Mouse (Mus musculus) embryonic facial prominence, embryonic 11.5 days (tissue): ENCODE results near the gene Klf6. TPM values are rescaled to one million over a fixed set of nuclear protein-coding genes. Genes with fewer than 3 reads are reported as not detected.

Experiments
- ATAC-seq: fragments of 200-750 bp; cut with Nextera tagmentation; replicated peaks from 2 replicates; pipeline ENCODE4 v1.8.0; 2017; ENCODE audit warnings: low read depth; ENCODE audit not compliant: insufficient number of reproducible peaks, low FRiP score, low TSS enrichment
- DNase-seq: peaks from one replicate; pipeline ENCODE4 v3.0.0-alpha.2; 2015; ENCODE audit warnings: low spot score
- H3K27ac ChIP-seq: fragments of 300-500 bp; sonication (generic); replicated peaks from 2 replicates; pipeline ENCODE4 v1.5.1; 2014; ENCODE audit warnings: mild to moderate bottlenecking, low read depth, low read length, control low read depth
- H3K27me3 ChIP-seq: fragments of 300-500 bp; sonication (generic); 2 replicates; pipeline ENCODE4 v1.6.1; 2014; ENCODE audit warnings: mild to moderate bottlenecking, low read length, moderate library complexity, mixed read lengths; ENCODE audit not compliant: control insufficient read depth, insufficient read depth
- H3K36me3 ChIP-seq: fragments of 300-500 bp; sonication (generic); replicated peaks from 2 replicates; pipeline ENCODE4 v1.6.1; 2014; ENCODE audit warnings: low read depth, mild to moderate bottlenecking, low read length, moderate library complexity, mixed read lengths; ENCODE audit not compliant: control insufficient read depth, insufficient read depth
- H3K4me1 ChIP-seq: fragments of 300-500 bp; sonication (generic); 2 replicates; pipeline ENCODE4 v1.6.1; 2014; ENCODE audit warnings: low read length, mixed read lengths; ENCODE audit not compliant: control insufficient read depth, insufficient read depth
- H3K4me2 ChIP-seq: fragments of 300-500 bp; sonication (generic); 2 replicates; pipeline ENCODE4 v1.6.1; 2014; ENCODE audit warnings: low read depth, mild to moderate bottlenecking, control low read depth, low read length, moderate library complexity
- H3K4me3 ChIP-seq: fragments of 300-500 bp; sonication (generic); 2 replicates; pipeline ENCODE4 v1.5.1; 2014; ENCODE audit warnings: low read depth, low read length, control low read depth
- H3K9ac ChIP-seq: fragments of 300-500 bp; sonication (generic); replicated peaks from 2 replicates; pipeline ENCODE4 v1.6.1; 2014; ENCODE audit warnings: mild to moderate bottlenecking, control low read depth, low read length
- H3K9me3 ChIP-seq: fragments of 300-500 bp; sonication (generic); replicated peaks from 2 replicates; pipeline ENCODE4 v1.6.1; 2016; ENCODE audit warnings: mild to moderate bottlenecking, low read length, inconsistent platforms, mixed read lengths; ENCODE audit not compliant: control insufficient read depth
- WGBS: fragments of 180-500 bp; shearing (Covaris S2); extraction: QIAGEN DNeasy Blood & Tissue Kit; methylation state at CpG from one replicate; pipeline ENCODE4 v1.1.7; 2014; 5-methylcytosine and 5-hydroxymethylcytosine counted together
- polyA plus RNA-seq: library from polyadenylated mRNA; unstranded; fragments of >200 nt; fragmentation: Nextera tagmentation; extraction: Ambion mirVana; gene quantifications from 2 replicates; pipeline ENCODE4 v1.2.1, GENCODE M21; 2014

Gene Klf6
- polyA plus RNA-seq, 1 experiment from 2014 or later, result 43.6 TPM

- H3K9ac ChIP-seq, result no peak overlapping the region
- no peak overlapping the region for H3K4me2 ChIP-seq
- no peak for ATAC-seq
- H3K4me3 ChIP-seq, result no peak overlapping the region
- no peaks in the 10 kb centered on the region for H3K27me3 ChIP-seq
- no peaks in the 10 kb centered on the region for H3K4me1 ChIP-seq
- H3K36me3 ChIP-seq, result no peaks in the 10 kb centered on the region
- no peaks in the 10 kb centered on the region for H3K9me3 ChIP-seq
- 75% methylated on average over 3 of the region's 3 CpGs for WGBS
- no peak overlapping the region for H3K27ac ChIP-seq
- no peak for DNase-seq
Observed at GRCm38 (mm10) chr13:5894910-5895309, 33.6 kb downstream of the Klf6 start.

GRCm38 (mm10) chr13:5895851-5896250 lies 34.6 kb downstream of the Klf6 start:
- H3K9ac ChIP-seq, result no peak overlapping the region
- no peaks in the 10 kb centered on the region for H3K4me1 ChIP-seq
- H3K27me3 ChIP-seq, result no peaks in the 10 kb centered on the region
- no peak overlapping the region for H3K27ac ChIP-seq
- H3K4me3 ChIP-seq, result no peak overlapping the region
- H3K36me3 ChIP-seq, result no peaks in the 10 kb centered on the region
- no peak for DNase-seq
- H3K4me2 ChIP-seq, result no peak overlapping the region
- 79% methylated on average over 3 of the region's 3 CpGs for WGBS
- H3K9me3 ChIP-seq, result no peaks in the 10 kb centered on the region
- no peak for ATAC-seq

GRCm38 (mm10) chr13:5897176-5897959 lies 36.1 kb downstream of the Klf6 start:
- whole genome bisulfite sequencing, result 68% methylated on average over 14 of the region's 14 CpGs
- ATAC-seq (no peak), DNase-seq (no peak)
- no peak overlapping the region for H3K4me2 ChIP-seq
- no peaks in the 10 kb centered on the region for H3K9me3 ChIP-seq
- no peak overlapping the region for H3K4me3 ChIP-seq
- H3K36me3 ChIP-seq, result no peaks in the 10 kb centered on the region
- H3K27ac ChIP-seq, result no peak overlapping the region
- H3K27me3 ChIP-seq, result no peaks in the 10 kb centered on the region
- H3K9ac ChIP-seq, result no peak overlapping the region
- H3K4me1 ChIP-seq, result no peaks in the 10 kb centered on the region

- Histone ChIP-seq H3K27ac (no peak overlapping the region), H3K36me3 (no peaks in the 10 kb centered on the region), H3K9ac (no peak overlapping the region), H3K4me1 (no peaks in the 10 kb centered on the region), H3K4me2 (no peak overlapping the region), H3K4me3 (no peak overlapping the region), H3K27me3 (no peaks in the 10 kb centered on the region), H3K9me3 (no peaks in the 10 kb centered on the region)
- WGBS, result 70% methylated on average over 1 of the region's 1 CpGs
- no peak for DNase-seq
- ATAC-seq, result no peak
Observed at GRCm38 (mm10) chr13:5899021-5899420, 37.7 kb downstream of the Klf6 start.

- DNase-seq (no peak), ATAC-seq (no peak)
- H3K36me3 ChIP-seq, result no peaks in the 10 kb centered on the region
- H3K9me3 ChIP-seq, result no peaks in the 10 kb centered on the region
- H3K4me1 ChIP-seq, result no peaks in the 10 kb centered on the region
- no peaks in the 10 kb centered on the region for H3K27me3 ChIP-seq
- WGBS, result 75% methylated on average over 3 of the region's 3 CpGs
- H3K4me3 ChIP-seq, result no peak overlapping the region
- H3K4me2 ChIP-seq, result no peak overlapping the region
- H3K27ac ChIP-seq, result no peak overlapping the region
- H3K9ac ChIP-seq, result no peak overlapping the region
Observed at GRCm38 (mm10) chr13:5899641-5900040, 38.4 kb downstream of the Klf6 start.

GRCm38 (mm10) chr13:5913201-5913600 lies 51.9 kb downstream of the Klf6 start:
- 76% methylated on average over 3 of the region's 3 CpGs for WGBS
- no peak for ATAC-seq

GRCm38 (mm10) chr13:5917360-5917759 lies 56.1 kb downstream of the Klf6 start:
- no peak overlapping the region for H3K4me2 ChIP-seq
- no peak for DNase-seq
- no peak overlapping the region for H3K9ac ChIP-seq
- H3K9me3 ChIP-seq, result no peaks in the 10 kb centered on the region
- no peaks in the 10 kb centered on the region for H3K36me3 ChIP-seq
- no peaks in the 10 kb centered on the region for H3K4me1 ChIP-seq
- no peaks in the 10 kb centered on the region for H3K27me3 ChIP-seq
- no peak overlapping the region for H3K27ac ChIP-seq
- ATAC-seq, result no peak
- no peak overlapping the region for H3K4me3 ChIP-seq

More at GRCm38 (mm10) chr13:5913201-5913600, 51.9 kb downstream of the Klf6 start:
- Histone ChIP-seq H3K4me2 (no peak overlapping the region), H3K4me3 (no peak overlapping the region), H3K36me3 (no peaks in the 10 kb centered on the region), H3K9ac (no peak overlapping the region), H3K4me1 (no peaks in the 10 kb centered on the region), H3K27me3 (no peaks in the 10 kb centered on the region), H3K27ac (no peak overlapping the region), H3K9me3 (no peaks in the 10 kb centered on the region)
- DNase-seq, result no peak

GRCm38 (mm10) chr13:5919966-5920365 lies 58.7 kb downstream of the Klf6 start:
- 83% methylated on average over 4 of the region's 4 CpGs for WGBS

More at GRCm38 (mm10) chr13:5919966-5920365, 58.7 kb downstream of the Klf6 start:
- H3K4me1 ChIP-seq, result no peaks in the 10 kb centered on the region
- no peaks in the 10 kb centered on the region for H3K36me3 ChIP-seq
- DNase-seq (no peak), ATAC-seq (no peak)
- H3K9me3 ChIP-seq, result no peaks in the 10 kb centered on the region
- no peak overlapping the region for H3K9ac ChIP-seq
- H3K4me2 ChIP-seq, result no peak overlapping the region
- no peak overlapping the region for H3K27ac ChIP-seq
- no peak overlapping the region for H3K4me3 ChIP-seq
- H3K27me3 ChIP-seq, result no peaks in the 10 kb centered on the region
